Comparison of ENCODE assay signal across 8 mouse cellular contexts in the genomic region with DNA sequence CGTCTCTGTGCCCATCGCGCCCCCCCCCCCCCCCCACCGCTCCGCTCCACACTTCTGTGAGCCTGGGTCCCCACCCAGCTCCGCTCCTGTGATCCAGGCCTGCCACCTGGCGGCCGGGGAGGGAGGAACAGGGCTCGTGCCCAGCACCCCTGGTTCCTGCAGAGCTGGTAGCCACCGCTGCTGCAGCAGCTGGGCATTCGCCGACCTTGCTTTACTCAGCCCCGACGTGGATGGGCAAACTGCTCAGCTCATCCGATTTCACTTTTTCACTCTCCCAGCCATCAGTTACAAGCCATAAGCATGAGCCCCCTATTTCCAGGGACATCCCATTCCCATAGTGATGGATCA. TPM values are rescaled to one million over a fixed set of nuclear protein-coding genes. Genes with fewer than 3 reads are reported as not detected.
A peak's percentile ranks its signal among the peaks of the same experiment; 100 is the strongest.
DNase-seq lines count a peak whose midpoint lies in the region; ATAC-seq and TF ChIP-seq lines count a peak whose summit lies in the region.

No protein-coding gene starts in this region.

- H3K4me1 ChIP-seq in forebrain, embryonic 10.5 days = peaks cover 65% of the 10 kb centered on the region
- peaks cover 43% of the 10 kb centered on the region for H3K4me1 ChIP-seq in heart, embryonic 16.5 days (ENCODE audit: control insufficient read depth, insufficient read depth, low read length)
- peaks cover 43% of the 10 kb centered on the region for H3K4me1 ChIP-seq in liver, embryonic 16.5 days (ENCODE audit: control insufficient read depth, low read depth, low read length)
- peaks cover 59% of the 10 kb centered on the region for H3K4me1 ChIP-seq in neural tube, embryonic 12.5 days
- peaks cover 48% of the 10 kb centered on the region for H3K4me1 ChIP-seq in testis, adult 2 months (ENCODE audit: control insufficient read depth, insufficient read depth, low read length)

- H3K4me3 ChIP-seq in forebrain, embryonic 10.5 days = peak overlapping the region; percentile 87
- peak overlapping the region; percentile 65 for H3K4me3 ChIP-seq in heart, embryonic 16.5 days (ENCODE audit: low read length)
- H3K4me3 ChIP-seq in liver, embryonic 16.5 days (ENCODE audit: low read depth, low read length) = peak overlapping the region; percentile 67
- H3K4me3 ChIP-seq in neural tube, embryonic 12.5 days = peak overlapping the region; percentile 66
- H3K4me3 ChIP-seq in testis, adult 2 months (ENCODE audit: control insufficient read depth, low read depth, low read length) = peak overlapping the region; percentile 4

- ATAC-seq in CD4-positive, CD25-positive, alpha-beta regulatory T cell, adult 4 months = peak; percentile 69
- peak; percentile 42 for ATAC-seq in heart, embryonic 16.5 days (replicated peaks; ENCODE audit: extremely low read depth, insufficient read depth, low FRiP score)
- peak; percentile 62 for ATAC-seq in liver, embryonic 16.5 days (ENCODE audit: low read depth)
- ATAC-seq in neural tube, embryonic 12.5 days (ENCODE audit: low FRiP score, low read depth) = peak; percentile 59

- H3K36me3 ChIP-seq in forebrain, embryonic 10.5 days (replicated peaks) = peaks cover 57% of the 10 kb centered on the region
- peaks cover 21% of the 10 kb centered on the region for H3K36me3 ChIP-seq in heart, embryonic 16.5 days (ENCODE audit: control insufficient read depth, insufficient read depth)
- no peaks in the 10 kb centered on the region for H3K36me3 ChIP-seq in liver, embryonic 16.5 days (ENCODE audit: control insufficient read depth, insufficient read depth)
- peaks cover 36% of the 10 kb centered on the region for H3K36me3 ChIP-seq in neural tube, embryonic 12.5 days
- H3K36me3 ChIP-seq in testis, adult 2 months (ENCODE audit: control insufficient read depth, insufficient read depth, low read length) = no peaks in the 10 kb centered on the region; the same call in 1 of the 2 replicates

- H3K27me3 ChIP-seq in forebrain, embryonic 10.5 days (ENCODE audit: poor library complexity, severe bottlenecking) = peaks cover 28% of the 10 kb centered on the region
- H3K27me3 ChIP-seq in heart, embryonic 16.5 days (ENCODE audit: control insufficient read depth, insufficient read depth, low read length) = no peaks in the 10 kb centered on the region
- peaks cover 62% of the 10 kb centered on the region for H3K27me3 ChIP-seq in liver, embryonic 16.5 days (ENCODE audit: control insufficient read depth, insufficient read depth, low read depth, low read length)
- peaks cover 16% of the 10 kb centered on the region for H3K27me3 ChIP-seq in neural tube, embryonic 12.5 days (replicated peaks)
- H3K27me3 ChIP-seq in testis, adult 2 months (ENCODE audit: control insufficient read depth, insufficient read depth, low read length) = no peaks in the 10 kb centered on the region

- H3K27ac ChIP-seq in forebrain, embryonic 10.5 days = peak overlapping the region; percentile 97
- peak overlapping the region; percentile 73 for H3K27ac ChIP-seq in heart, embryonic 16.5 days (ENCODE audit: low read length)
- peak overlapping the region; percentile 13; the same call in 1 of the 2 replicates for H3K27ac ChIP-seq in liver, embryonic 16.5 days (ENCODE audit: low read length)
- peak overlapping the region; percentile 2; the same call in 1 of the 2 replicates for H3K27ac ChIP-seq in neural tube, embryonic 12.5 days
- H3K27ac ChIP-seq in testis, adult 2 months (ENCODE audit: control insufficient read depth, insufficient read depth, low read depth, low read length) = peak overlapping the region; percentile 40

- H3K9ac ChIP-seq in heart, embryonic 16.5 days (ENCODE audit: low read length) = peak overlapping the region; percentile 65
- peak overlapping the region; percentile 31 for H3K9ac ChIP-seq in liver, embryonic 16.5 days (ENCODE audit: low read depth, low read length)
- H3K9ac ChIP-seq in neural tube, embryonic 12.5 days = peak overlapping the region; percentile 35

- H3K4me2 ChIP-seq in heart, embryonic 16.5 days (ENCODE audit: low read depth, low read length) = peak overlapping the region; percentile 94
- H3K4me2 ChIP-seq in liver, embryonic 16.5 days (ENCODE audit: low read depth, low read length) = peak overlapping the region; percentile 94
- peak overlapping the region; percentile 98 for H3K4me2 ChIP-seq in neural tube, embryonic 12.5 days (replicated peaks)

- peak; percentile 74 to 77 for DNase-seq in adrenal gland, postnatal 4 days (ENCODE audit: low spot score in 2 of 2)
- DNase-seq in forebrain, embryonic 10.5 days (ENCODE audit: extremely low spot score, low spot score) = peak; percentile 81
- peak; percentile 92 for DNase-seq in kidney, postnatal 14 days

- peak; percentile 73 for TF ChIP-seq CTCF in testis, adult 2 months (IDR thresholded peaks at IDR 0.05; ENCODE audit: control insufficient read depth, insufficient read depth, insufficient replicate concordance, low read depth, low read length)

- WGBS in forebrain, embryonic 10.5 days = under 1% methylated on average over 14 of the region's 15 CpGs
- WGBS in heart, embryonic 16.5 days = 4% methylated on average over 13 of the region's 15 CpGs
- 0% methylated on average over 14 of the region's 15 CpGs for WGBS in liver, embryonic 16.5 days (ENCODE audit: insufficient replicate concordance)
- under 1% methylated on average over 9 of the region's 15 CpGs for WGBS in neural tube, embryonic 12.5 days

- no peaks in the 10 kb centered on the region for H3K9me3 ChIP-seq in forebrain, embryonic 10.5 days
- H3K9me3 ChIP-seq in heart, embryonic 16.5 days (replicated peaks; ENCODE audit: control insufficient read depth, low read length) = no peaks in the 10 kb centered on the region
- no peaks in the 10 kb centered on the region for H3K9me3 ChIP-seq in liver, embryonic 16.5 days (replicated peaks; ENCODE audit: control insufficient read depth, low read length)
- H3K9me3 ChIP-seq in neural tube, embryonic 12.5 days = no peaks in the 10 kb centered on the region

- 0 out of 2 replicates have a peak, but pooled peaks have one; percentile 22 for TF ChIP-seq POLR2A in testis, adult 2 months (IDR thresholded peaks at IDR 0.05; ENCODE audit: control insufficient read depth, low read depth, low read length)

RNA-seq across cellular contexts. Expression of gene Six5, which starts 1.2 kb away (rescaled TPM):
- under 1 TPM; 0.46 to 0.83 TPM for polyA plus RNA-seq in CD4-positive, CD25-positive, alpha-beta regulatory T cell, adult 4 months (2017; shearing (Covaris generic))
- total RNA-seq in adrenal gland, postnatal 4 days (2021) = 10 to 100 TPM; 23.4 to 25.3 TPM
- polyA plus RNA-seq in forebrain, embryonic 10.5 days (2016; fragmentation: Nextera tagmentation; extraction: Ambion mirVana) = 6.7 and 7.4 TPM in 2 replicates
- polyA plus RNA-seq in heart, embryonic 16.5 days (2015; fragmentation: Nextera tagmentation; extraction: Ambion mirVana) = 5.1 and 5.4 TPM in 2 replicates
- polyA plus RNA-seq in liver, embryonic 16.5 days (2015; fragmentation: Nextera tagmentation; extraction: Ambion mirVana) = 0.77 and 0.93 TPM in 2 replicates
- polyA plus RNA-seq in neural tube, embryonic 12.5 days (2016; fragmentation: Nextera tagmentation; extraction: Ambion mirVana) = 4.5 and 5.2 TPM in 2 replicates
- polyA plus RNA-seq in testis, adult 2 months (2012; rRNA removed) = 3.3 and 3.5 TPM in 2 replicates

RNA-seq across cellular contexts. Expression of gene Dmpk, which starts 9.5 kb away (rescaled TPM):
- polyA plus RNA-seq in CD4-positive, CD25-positive, alpha-beta regulatory T cell, adult 4 months (2017; shearing (Covaris generic)) = under 1 TPM in 1 of 2 experiments, not detected in 1; 0.44 TPM
- total RNA-seq in adrenal gland, postnatal 4 days (2021) = 10 to 100 TPM; 70.0 to 74.7 TPM
- polyA plus RNA-seq in forebrain, embryonic 10.5 days (2016; fragmentation: Nextera tagmentation; extraction: Ambion mirVana) = 8.3 and 9.1 TPM in 2 replicates
- 70.7 and 85.5 TPM in 2 replicates for polyA plus RNA-seq in heart, embryonic 16.5 days (2015; fragmentation: Nextera tagmentation; extraction: Ambion mirVana)
- polyA plus RNA-seq in liver, embryonic 16.5 days (2015; fragmentation: Nextera tagmentation; extraction: Ambion mirVana) = 12.2 and 17.1 TPM in 2 replicates
- polyA plus RNA-seq in neural tube, embryonic 12.5 days (2016; fragmentation: Nextera tagmentation; extraction: Ambion mirVana) = 13.7 and 18.2 TPM in 2 replicates
- polyA plus RNA-seq in testis, adult 2 months (2012; rRNA removed) = 75.3 and 91.2 TPM in 2 replicates

RNA-seq across cellular contexts. Expression of gene Dmwd, which starts 17.1 kb away (rescaled TPM):
- polyA plus RNA-seq in CD4-positive, CD25-positive, alpha-beta regulatory T cell, adult 4 months (2017; shearing (Covaris generic)) = not detected
- total RNA-seq in adrenal gland, postnatal 4 days (2021) = 10 to 100 TPM; 67.0 to 70.3 TPM
- polyA plus RNA-seq in forebrain, embryonic 10.5 days (2016; fragmentation: Nextera tagmentation; extraction: Ambion mirVana) = 14.4 and 16.3 TPM in 2 replicates
- polyA plus RNA-seq in heart, embryonic 16.5 days (2015; fragmentation: Nextera tagmentation; extraction: Ambion mirVana) = 12.6 and 14.1 TPM in 2 replicates
- polyA plus RNA-seq in liver, embryonic 16.5 days (2015; fragmentation: Nextera tagmentation; extraction: Ambion mirVana) = 2.4 and 3.5 TPM in 2 replicates
- polyA plus RNA-seq in neural tube, embryonic 12.5 days (2016; fragmentation: Nextera tagmentation; extraction: Ambion mirVana) = 29.6 and 30.7 TPM in 2 replicates
- polyA plus RNA-seq in testis, adult 2 months (2012; rRNA removed) = 83.7 and 92.1 TPM in 2 replicates

RNA-seq across cellular contexts. Expression of gene Gm4969, which starts 25.0 kb away (rescaled TPM):
- polyA plus RNA-seq in CD4-positive, CD25-positive, alpha-beta regulatory T cell, adult 4 months (2017; shearing (Covaris generic)) = not detected
- under 1 TPM; 0.59 to 0.98 TPM for total RNA-seq in adrenal gland, postnatal 4 days (2021)
- polyA plus RNA-seq in forebrain, embryonic 10.5 days (2016; fragmentation: Nextera tagmentation; extraction: Ambion mirVana) = 0.81 and 1.1 TPM in 2 replicates
- 0.38 and 0.64 TPM in 2 replicates for polyA plus RNA-seq in heart, embryonic 16.5 days (2015; fragmentation: Nextera tagmentation; extraction: Ambion mirVana)
- polyA plus RNA-seq in liver, embryonic 16.5 days (2015; fragmentation: Nextera tagmentation; extraction: Ambion mirVana) = 0.11 and 0.12 TPM in 2 replicates
- 1.0 and 1.1 TPM in 2 replicates for polyA plus RNA-seq in neural tube, embryonic 12.5 days (2016; fragmentation: Nextera tagmentation; extraction: Ambion mirVana)
- polyA plus RNA-seq in testis, adult 2 months (2012; rRNA removed) = 13.2 and 16.4 TPM in 2 replicates

RNA-seq across cellular contexts. Expression of gene Fbxo46, which starts 26.5 kb away (rescaled TPM):
- 10 to 100 TPM; 23.1 to 29.0 TPM for polyA plus RNA-seq in CD4-positive, CD25-positive, alpha-beta regulatory T cell, adult 4 months (2017; shearing (Covaris generic))
- 10 to 100 TPM; 13.7 to 14.6 TPM for total RNA-seq in adrenal gland, postnatal 4 days (2021)
- polyA plus RNA-seq in forebrain, embryonic 10.5 days (2016; fragmentation: Nextera tagmentation; extraction: Ambion mirVana) = 17.8 and 18.4 TPM in 2 replicates
- 9.8 and 9.9 TPM in 2 replicates for polyA plus RNA-seq in heart, embryonic 16.5 days (2015; fragmentation: Nextera tagmentation; extraction: Ambion mirVana)
- 4.7 and 5.2 TPM in 2 replicates for polyA plus RNA-seq in liver, embryonic 16.5 days (2015; fragmentation: Nextera tagmentation; extraction: Ambion mirVana)
- 18.3 and 19.9 TPM in 2 replicates for polyA plus RNA-seq in neural tube, embryonic 12.5 days (2016; fragmentation: Nextera tagmentation; extraction: Ambion mirVana)
- polyA plus RNA-seq in testis, adult 2 months (2012; rRNA removed) = 49.3 and 59.7 TPM in 2 replicates

Comparison
In these comparisons a context has a peak if more than half of its experiments do, and no peak if none do; other contexts are left out.
1. Peak in every context shown above with its lines: DNase-seq, ATAC-seq, H3K4me3 ChIP-seq and H3K27ac ChIP-seq.
2. H3K27ac ChIP-seq: peak in every context shown above with its lines; median percentile 97 in forebrain, embryonic 10.5 days; 73 in heart, embryonic 16.5 days; 40 in testis, adult 2 months; 13 in liver, embryonic 16.5 days; 2 in neural tube, embryonic 12.5 days.
3. H3K4me3 ChIP-seq: peak in every context shown above with its lines; median percentile 87 in forebrain, embryonic 10.5 days; 67 in liver, embryonic 16.5 days; 66 in neural tube, embryonic 12.5 days; 65 in heart, embryonic 16.5 days; 4 in testis, adult 2 months.